Mouse (Mus musculus) ES-Bruce4 (cell line): ENCODE data around the gene Klf16. TPM values are rescaled to one million over a fixed set of nuclear protein-coding genes. Genes with fewer than 3 reads are reported as not detected.

Experiments used
- H3K27ac ChIP-seq: 2 replicates; pipeline ENCODE4 v1.5.1; 2012; ENCODE audit warnings: low read length, inconsistent platforms; ENCODE audit not compliant: insufficient read depth
- H3K27me3 ChIP-seq: 2 replicates; pipeline ENCODE4 v1.6.1; 2012; ENCODE audit warnings: mild to moderate bottlenecking, low read length, inconsistent platforms; ENCODE audit not compliant: control insufficient read depth, poor library complexity, insufficient read depth, severe bottlenecking
- H3K36me3 ChIP-seq: 2 replicates; pipeline ENCODE4 v1.6.1; 2012; ENCODE audit warnings: inconsistent platforms, mild to moderate bottlenecking, low read length, moderate library complexity; ENCODE audit not compliant: control insufficient read depth, poor library complexity, insufficient read depth, severe bottlenecking
- H3K4me1 ChIP-seq: one replicate; pipeline ENCODE4 v1.8.1; 2011; ENCODE audit warnings: low read length; ENCODE audit not compliant: control insufficient read depth, insufficient read depth
- H3K4me3 ChIP-seq: 2 replicates; pipeline ENCODE4 v1.5.1; 2011; ENCODE audit warnings: low read depth, mild to moderate bottlenecking, low read length
- H3K9ac ChIP-seq: 2 replicates; pipeline ENCODE4 v1.6.1; 2012; ENCODE audit warnings: low read depth, mild to moderate bottlenecking, inconsistent platforms; ENCODE audit not compliant: poor library complexity, severe bottlenecking
- H3K9me3 ChIP-seq: replicated peaks from 2 replicates; pipeline ENCODE4 v1.6.1; 2012; ENCODE audit warnings: mild to moderate bottlenecking, low read length, inconsistent platforms; ENCODE audit not compliant: control insufficient read depth, poor library complexity, insufficient read depth, severe bottlenecking
- CTCF ChIP-seq: IDR thresholded peaks from one replicate; pipeline ENCODE4 v1.8.1; 2011; ENCODE audit warnings: low read depth, low read length
- EP300 ChIP-seq: IDR thresholded peaks from 2 replicates; pipeline ENCODE4 v1.6.1; 2011; ENCODE audit warnings: low read depth, low read length; ENCODE audit not compliant: insufficient read depth
- POLR2A ChIP-seq: IDR thresholded peaks from one replicate; pipeline ENCODE4 v1.8.1; 2011; ENCODE audit warnings: low read length; ENCODE audit not compliant: insufficient read depth
- polyA plus RNA-seq: library from polyadenylated mRNA; stranded (reverse); fragments of >200 nt; gene quantifications from 2 replicates; pipeline ENCODE4 v1.2.4, GENCODE M21; 2011; ENCODE audit warnings: low read depth; ENCODE audit not compliant: missing spikeins, insufficient read depth, insufficient read length

The Klf16 gene
- polyA plus RNA-seq, 1 experiment, result 24.9 TPM

- Histone ChIP-seq H3K9me3 (no peaks in the 10 kb centered on the region), H3K4me3 (peak overlapping the region; percentile 27), H3K27me3 (no peaks in the 10 kb centered on the region), H3K27ac (no peak overlapping the region), H3K36me3 (peaks cover 4% of the 10 kb centered on the region; the same call in 1 of the 2 replicates), H3K4me1 (peaks cover 9% of the 10 kb centered on the region), H3K9ac (0 out of 2 replicates have a peak overlapping the region, but pooled peaks have one; percentile 8)
- TF ChIP-seq EP300 (no peak), POLR2A (no peak), CTCF (no peak)
Observed at GRCm38 (mm10) chr10:80570871-80571836, 6.0 kb downstream of the Klf16 start.

GRCm38 (mm10) chr10:80570419-80570818 is 6.7 kb downstream of the Klf16 start:
- peaks cover 9% of the 10 kb centered on the region for H3K4me1 ChIP-seq
- peaks cover 4% of the 10 kb centered on the region; the same call in 1 of the 2 replicates for H3K36me3 ChIP-seq
- no peaks in the 10 kb centered on the region for H3K9me3 ChIP-seq
- no peak overlapping the region; the same call in 1 of the 2 replicates for H3K4me3 ChIP-seq
- no peak overlapping the region for H3K9ac ChIP-seq
- H3K27me3 ChIP-seq, result no peaks in the 10 kb centered on the region
- TF ChIP-seq EP300 (no peak), POLR2A (no peak)
- no peak overlapping the region for H3K27ac ChIP-seq

GRCm38 (mm10) chr10:80569664-80570066 is 7.5 kb downstream of the Klf16 start:
- H3K36me3 ChIP-seq, result peaks cover 4% of the 10 kb centered on the region; the same call in 1 of the 2 replicates
- no peaks in the 10 kb centered on the region for H3K9me3 ChIP-seq
- peaks cover 4% of the 10 kb centered on the region for H3K4me1 ChIP-seq
- no peaks in the 10 kb centered on the region for H3K27me3 ChIP-seq
- peak overlapping the region; percentile 4; the same call in 1 of the 2 replicates for H3K9ac ChIP-seq
- H3K4me3 ChIP-seq, result peak overlapping the region; percentile 42
- TF ChIP-seq CTCF (no peak), POLR2A (no peak), EP300 (no peak)
- no peak overlapping the region for H3K27ac ChIP-seq

- Histone ChIP-seq H3K27me3 (no peaks in the 10 kb centered on the region), H3K9ac (0 out of 2 replicates have a peak overlapping the region, but pooled peaks have one; percentile 4), H3K36me3 (peaks cover 4% of the 10 kb centered on the region; the same call in 1 of the 2 replicates), H3K9me3 (no peaks in the 10 kb centered on the region), H3K27ac (no peak overlapping the region), H3K4me1 (peaks cover 4% of the 10 kb centered on the region), H3K4me3 (peak overlapping the region; percentile 42; the same call in 1 of the 2 replicates)
- TF ChIP-seq POLR2A, result no peak
- TF ChIP-seq EP300, result no peak
- TF ChIP-seq CTCF, result no peak
Observed at GRCm38 (mm10) chr10:80568876-80569275, 8.2 kb downstream of the Klf16 start.

GRCm38 (mm10) chr10:80566375-80567092 is 10.6 kb downstream of the Klf16 start:
- H3K9ac ChIP-seq, result no peak overlapping the region
- H3K27me3 ChIP-seq, result no peaks in the 10 kb centered on the region
- TF ChIP-seq EP300 (0 out of 2 replicates have a peak, but pooled peaks have one; percentile 46), POLR2A (no peak), CTCF (peak; percentile 98)
- no peak overlapping the region for H3K4me3 ChIP-seq
- H3K4me1 ChIP-seq, result no peaks in the 10 kb centered on the region
- peaks cover 4% of the 10 kb centered on the region; the same call in 1 of the 2 replicates for H3K36me3 ChIP-seq
- H3K27ac ChIP-seq, result no peak overlapping the region
- no peaks in the 10 kb centered on the region for H3K9me3 ChIP-seq
